Mouse (Mus musculus) heart, adult 2 months (tissue): ENCODE results near the gene Lingo1. TPM values are rescaled to one million over a fixed set of nuclear protein-coding genes. Genes with fewer than 3 reads are reported as not detected.

Source experiments
- DNase-seq, 2 experiments: peaks; one replicate each; pipeline ENCODE4 v3.0.0; 2021
- H3K27ac ChIP-seq: fragments of 200-600 bp; 2 replicates; pipeline ENCODE4 v1.8.1; 2022
- H3K27me3 ChIP-seq: fragments of 200-500 bp; 2 replicates; pipeline ENCODE4 v1.6.1; 2012; ENCODE audit warnings: mild to moderate bottlenecking, low read length, inconsistent platforms, mixed read lengths; ENCODE audit not compliant: control insufficient read depth, insufficient read depth
- H3K36me3 ChIP-seq: fragments of 200-500 bp; 2 replicates; pipeline ENCODE4 v1.6.1; 2012; ENCODE audit warnings: low read length, inconsistent platforms; ENCODE audit not compliant: control insufficient read depth, insufficient read depth
- H3K4me1 ChIP-seq: fragments of 200-500 bp; 2 replicates; pipeline ENCODE4 v1.6.1; 2011; ENCODE audit warnings: low read length; ENCODE audit not compliant: control insufficient read depth, insufficient read depth
- H3K4me3 ChIP-seq: fragments of 200-600 bp; 2 replicates; pipeline ENCODE4 v1.8.1; 2022
- H3K79me2 ChIP-seq: fragments of 200-500 bp; replicated peaks from 2 replicates; pipeline ENCODE4 v1.6.1; 2012; ENCODE audit warnings: mild to moderate bottlenecking, inconsistent platforms, low read length, moderate library complexity, mixed read lengths; ENCODE audit not compliant: control insufficient read depth, insufficient read depth
- H3K9ac ChIP-seq: fragments of 200-500 bp; 2 replicates; pipeline ENCODE4 v1.6.1; 2012; ENCODE audit warnings: low read depth, mild to moderate bottlenecking, control low read depth, inconsistent platforms, low read length, mixed read lengths
- CTCF ChIP-seq: fragments of 200-600 bp; IDR thresholded peaks from 2 replicates; pipeline ENCODE4 v1.8.1; 2022; ENCODE audit warnings: antibody characterized with exemption, mild to moderate bottlenecking, moderate library complexity
- EP300 ChIP-seq: fragments of 200-500 bp; IDR thresholded peaks from 2 replicates; pipeline ENCODE4 v1.6.1; 2011; ENCODE audit warnings: low read depth, low read length, control low read depth; ENCODE audit not compliant: insufficient read depth
- POLR2A ChIP-seq: fragments of 200-500 bp; IDR thresholded peaks from 2 replicates; pipeline ENCODE4 v1.6.1; 2011; ENCODE audit warnings: mild to moderate bottlenecking, low read depth, low read length, control low read depth; ENCODE audit not compliant: insufficient read depth
- WGBS: fragments of 180-500 bp; shearing (Covaris S2); methylation state at CpG from one replicate; pipeline ENCODE4 v1.1.7; 2018; 5-methylcytosine and 5-hydroxymethylcytosine counted together
- intact Hi-C: fragments of 180-260 bp; cut with DNase I; formaldehyde crosslinking; loops from one replicate; pipeline ENCODE4 v1.15.1; 2025
- polyA plus RNA-seq: library from polyadenylated mRNA; depleted of rRNA; stranded (reverse); fragments of >200 nt; gene quantifications from 2 replicates; pipeline ENCODE4 v1.2.3, GENCODE M21; 2012
- total RNA-seq, 2 experiments: library from RNA; stranded (reverse); gene quantifications; 2 replicates each; pipeline ENCODE4 v1.2.3; 2021

Lingo1 gene
- total and polyA plus RNA-seq, 3 experiments = 1.2 to 5.5 (median 1.3) TPM

DNA sequence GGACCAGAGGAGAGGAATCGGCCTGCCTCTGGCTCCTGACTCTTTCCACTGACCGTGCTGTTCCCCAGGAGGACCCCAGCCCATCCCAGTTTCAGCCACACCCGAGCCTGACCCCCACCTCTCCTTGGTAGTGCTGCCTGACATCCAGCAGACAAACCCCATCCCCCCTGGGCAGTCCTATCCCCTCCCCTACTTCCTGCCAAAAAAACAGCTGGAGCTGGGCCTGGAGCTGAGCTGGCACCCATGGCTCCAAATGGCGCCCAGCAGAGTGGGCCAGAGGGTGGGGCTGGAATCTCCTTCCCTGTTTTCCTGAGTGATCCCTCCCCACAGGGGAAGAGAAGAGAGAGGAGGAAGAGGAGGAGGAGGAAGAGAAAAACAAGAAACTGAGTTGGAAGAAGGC is 177.6 kb downstream of the Lingo1 start:
- no peak overlapping the region for H3K4me3 ChIP-seq
- intact Hi-C loops = no loop called here
- 69% methylated on average over 4 of the region's 4 CpGs for WGBS
- H3K79me2 ChIP-seq = no peaks in the 10 kb centered on the region
- no peak overlapping the region for H3K9ac ChIP-seq
- H3K27me3 ChIP-seq = peaks cover 14% of the 10 kb centered on the region
- H3K36me3 ChIP-seq = no peaks in the 10 kb centered on the region
- DNase-seq = no peak
- H3K4me1 ChIP-seq = no peaks in the 10 kb centered on the region
- TF ChIP-seq CTCF (no peak), EP300 (no peak), POLR2A (no peak)
- no peak overlapping the region for H3K27ac ChIP-seq

- peaks cover 13% of the 10 kb centered on the region for H3K27me3 ChIP-seq
- DNase-seq = no peak
- no peaks in the 10 kb centered on the region for H3K4me1 ChIP-seq
- H3K79me2 ChIP-seq = no peaks in the 10 kb centered on the region
- intact Hi-C loops = no loop called here
- no peak for TF ChIP-seq POLR2A
- no peak for TF ChIP-seq EP300
- no peak for TF ChIP-seq CTCF
- WGBS = 93% methylated on average over 3 of the region's 3 CpGs
- no peak overlapping the region for H3K27ac ChIP-seq
- no peaks in the 10 kb centered on the region for H3K36me3 ChIP-seq
- H3K9ac ChIP-seq = no peak overlapping the region
- no peak overlapping the region for H3K4me3 ChIP-seq
These were observed 180.2 kb downstream of the Lingo1 start for GRCm38 (mm10) chr9:56616061-56616460.

GRCm38 (mm10) chr9:56612798-56613183 is 183.5 kb downstream of the Lingo1 start:
- 43% methylated on average over 12 of the region's 12 CpGs for WGBS
- Histone ChIP-seq H3K36me3 (no peaks in the 10 kb centered on the region), H3K27ac (no peak overlapping the region), H3K27me3 (no peaks in the 10 kb centered on the region), H3K79me2 (no peaks in the 10 kb centered on the region), H3K4me3 (no peak overlapping the region), H3K9ac (no peak overlapping the region), H3K4me1 (no peaks in the 10 kb centered on the region)
- TF ChIP-seq POLR2A (no peak), CTCF (no peak)
- no peak for DNase-seq
- intact Hi-C loops = no loop called here

GRCm38 (mm10) chr9:56611912-56612797 is 184.1 kb downstream of the Lingo1 start:
- no peaks in the 10 kb centered on the region for H3K27me3 ChIP-seq
- no peak overlapping the region for H3K9ac ChIP-seq
- no peaks in the 10 kb centered on the region for H3K36me3 ChIP-seq
- DNase-seq = no peak
- H3K79me2 ChIP-seq = no peaks in the 10 kb centered on the region
- WGBS = 84% methylated on average over 8 of the region's 8 CpGs
- H3K4me3 ChIP-seq = no peak overlapping the region
- TF ChIP-seq CTCF (no peak), EP300 (no peak), POLR2A (no peak)
- intact Hi-C loops = no loop called here
- H3K27ac ChIP-seq = no peak overlapping the region
- no peaks in the 10 kb centered on the region for H3K4me1 ChIP-seq

- Histone ChIP-seq H3K4me3 (no peak overlapping the region), H3K9ac (no peak overlapping the region), H3K36me3 (no peaks in the 10 kb centered on the region), H3K27me3 (no peaks in the 10 kb centered on the region), H3K79me2 (no peaks in the 10 kb centered on the region), H3K4me1 (no peaks in the 10 kb centered on the region), H3K27ac (no peak overlapping the region)
- intact Hi-C loops = no loop called here
- DNase-seq = no peak
- TF ChIP-seq EP300 = no peak
- TF ChIP-seq POLR2A = no peak
- TF ChIP-seq CTCF = no peak
- 80% methylated on average over 6 of the region's 6 CpGs for WGBS
These were observed 185.3 kb downstream of the Lingo1 start for GRCm38 (mm10) chr9:56610955-56611354.

DNA sequence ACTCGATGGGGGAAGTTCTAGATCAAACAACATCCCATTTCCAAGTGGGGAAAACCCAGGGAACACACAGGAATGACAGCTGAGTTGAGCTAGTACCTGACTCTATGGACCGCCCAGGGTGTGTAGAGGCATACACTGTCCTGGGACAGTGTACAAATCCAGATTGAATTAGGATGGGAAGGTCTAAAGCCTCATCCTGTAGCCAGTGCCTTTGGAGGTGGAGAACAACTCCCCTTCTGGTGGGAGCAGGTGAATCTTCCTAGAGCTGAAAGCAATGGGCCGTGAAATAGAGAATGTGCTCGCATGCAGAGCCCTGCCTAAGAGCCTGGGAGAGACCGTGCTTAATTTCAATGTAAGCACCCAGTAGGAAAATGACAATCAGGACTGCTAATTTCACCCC is 185.8 kb downstream of the Lingo1 start:
- Histone ChIP-seq H3K27me3 (no peaks in the 10 kb centered on the region), H3K36me3 (no peaks in the 10 kb centered on the region), H3K79me2 (no peaks in the 10 kb centered on the region), H3K4me3 (no peak overlapping the region), H3K27ac (no peak overlapping the region), H3K4me1 (no peaks in the 10 kb centered on the region), H3K9ac (no peak overlapping the region)
- intact Hi-C loops = no loop called here
- TF ChIP-seq POLR2A (no peak), CTCF (no peak), EP300 (no peak)
- DNase-seq = no peak
- 79% methylated on average over 5 of the region's 5 CpGs for WGBS
